Mouse (Mus musculus) heart, embryonic 10.5 days (tissue): ENCODE data around the gene Gm10392. TPM values are rescaled to one million over a fixed set of nuclear protein-coding genes. Genes with fewer than 3 reads are reported as not detected.
"Not testable (repeated sequence)": the region's sequence is repeated elsewhere in the genome, so short reads cannot be mapped to it uniquely, and the experiment has no call there.

Source experiments
- DNase-seq: peaks from one replicate; pipeline ENCODE4 v3.0.0-alpha.2; 2017; ENCODE audit warnings: low spot score
- H3K27ac ChIP-seq: fragments of 300-500 bp; sonication (generic); 2 replicates; pipeline ENCODE4 v1.5.1; 2016; ENCODE audit warnings: mild to moderate bottlenecking
- H3K27me3 ChIP-seq: fragments of 300-500 bp; sonication (generic); 2 replicates; pipeline ENCODE4 v1.6.1; 2016; ENCODE audit warnings: mild to moderate bottlenecking; ENCODE audit not compliant: poor library complexity, insufficient read depth, severe bottlenecking
- H3K36me3 ChIP-seq: fragments of 300-500 bp; sonication (generic); 2 replicates; pipeline ENCODE4 v1.6.1; 2016; ENCODE audit warnings: mild to moderate bottlenecking, moderate library complexity
- H3K4me1 ChIP-seq: fragments of 300-500 bp; sonication (generic); 2 replicates; pipeline ENCODE4 v1.6.1; 2016; ENCODE audit warnings: mild to moderate bottlenecking
- H3K4me3 ChIP-seq: fragments of 300-500 bp; sonication (generic); 2 replicates; pipeline ENCODE4 v1.5.1; 2016; ENCODE audit warnings: mild to moderate bottlenecking, moderate library complexity
- H3K9me3 ChIP-seq: fragments of 300-500 bp; sonication (generic); 2 replicates; pipeline ENCODE4 v1.6.1; 2016; ENCODE audit warnings: mild to moderate bottlenecking, moderate library complexity
- WGBS: fragments of 180-500 bp; shearing (Covaris S2); methylation state at CpG from one replicate; pipeline ENCODE4 v1.1.7; 2016; 5-methylcytosine and 5-hydroxymethylcytosine counted together
- polyA plus RNA-seq: library from polyadenylated mRNA; unstranded; fragments of >200 nt; fragmentation: Nextera tagmentation; extraction: Ambion mirVana; gene quantifications from 2 replicates; pipeline ENCODE4 v1.2.1, GENCODE M21; 2016

Gene Gm10392
- 0.11 TPM in 1 of 2 replicates, not detected in the other for polyA plus RNA-seq

DNA sequence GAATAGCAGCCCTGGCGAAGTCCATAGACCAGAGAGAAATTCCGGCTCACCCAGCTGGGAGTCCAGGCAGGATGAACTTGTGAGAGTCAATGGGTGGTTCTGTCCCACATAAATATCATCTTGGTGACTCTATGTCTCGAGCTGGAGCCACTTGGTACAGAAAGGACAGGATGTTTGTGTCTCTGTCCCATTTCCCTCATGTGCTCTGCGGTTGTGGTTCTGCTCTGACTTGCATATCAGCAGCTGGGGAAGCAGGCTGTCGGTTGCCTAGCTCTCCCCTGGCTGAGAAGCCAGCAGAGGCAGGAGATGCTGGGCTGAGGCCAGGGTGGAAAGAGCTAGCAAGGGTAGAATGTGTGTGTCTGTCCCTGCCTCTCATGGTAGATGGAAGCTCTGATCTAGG lies at the start of gene Gm10392:
Gene Gm10392 (minus strand): TSS at position 156 of the 400 bp plus-strand sequence.
- 46% methylated on average over 5 of the region's 5 CpGs for WGBS
- Histone ChIP-seq H3K27me3 (peaks cover 33% of the 10 kb centered on the region), H3K4me1 (peaks cover 31% of the 10 kb centered on the region), H3K27ac (no peak within 1 kb of the TSS), H3K4me3 (no peak within 1 kb of the TSS), H3K36me3 (no peaks in the 10 kb centered on the region), H3K9me3 (no peaks in the 10 kb centered on the region)
- no peak for DNase-seq

DNA sequence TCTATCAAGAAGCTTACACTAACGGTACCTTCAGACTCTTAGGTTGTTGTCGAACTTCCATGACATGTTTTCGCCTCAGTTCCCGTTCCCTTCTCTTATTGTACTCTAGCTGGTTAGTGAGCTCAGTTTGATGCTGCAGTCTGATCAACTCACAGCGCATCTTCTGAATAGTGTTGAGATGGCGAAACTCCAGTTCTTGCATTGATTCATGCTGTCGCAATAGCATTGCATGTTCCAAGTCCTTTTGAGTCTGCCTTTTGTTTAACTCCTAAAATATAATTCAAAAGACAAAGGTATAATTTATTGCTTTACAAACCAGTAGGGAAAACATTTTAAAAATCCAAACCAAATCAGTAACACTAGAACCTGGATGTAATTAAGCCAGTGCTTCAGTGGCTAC lies 26.3 kb upstream of the Gm10392 start:
- Histone ChIP-seq H3K4me3 (no peak overlapping the region), H3K36me3 (peaks cover 89% of the 10 kb centered on the region), H3K9me3 (no peaks in the 10 kb centered on the region), H3K4me1 (no peaks in the 10 kb centered on the region), H3K27me3 (no peaks in the 10 kb centered on the region), H3K27ac (no peak overlapping the region)
- 97% methylated on average over 7 of the region's 7 CpGs for WGBS
- no peak for DNase-seq

DNA sequence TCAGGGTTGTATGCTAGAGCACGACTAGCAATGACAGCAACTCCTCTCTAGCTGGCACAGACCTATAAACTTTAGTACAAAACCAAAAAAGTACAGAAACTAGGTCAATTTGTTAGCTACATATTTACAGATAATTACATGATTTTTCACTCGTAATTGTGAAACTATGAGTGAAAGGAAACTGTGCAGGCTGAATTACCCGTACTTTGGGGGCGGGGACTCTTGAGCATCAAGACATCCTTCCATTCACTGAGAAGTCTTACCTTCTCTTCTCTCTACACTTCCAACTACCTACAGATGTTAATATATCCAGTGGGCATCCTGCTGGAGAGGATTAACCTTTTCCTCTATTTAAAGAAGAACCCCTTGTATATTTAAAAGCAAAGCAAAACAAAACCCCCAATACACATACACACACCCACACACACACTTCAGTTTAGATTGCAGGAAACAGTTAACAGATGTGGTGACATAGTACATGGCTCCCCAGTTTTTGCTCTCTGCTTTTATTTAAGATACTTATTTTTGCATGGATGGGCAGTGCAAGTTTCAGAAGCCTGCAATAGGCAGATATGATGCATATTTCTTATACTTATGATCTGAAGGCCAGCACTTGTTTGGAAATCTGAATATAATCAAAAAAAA lies 13.3 kb upstream of the Gm10392 start:
- WGBS = 93% methylated on average over 4 of the region's 4 CpGs
- H3K27me3 ChIP-seq = no peaks in the 10 kb centered on the region
- peaks cover 31% of the 10 kb centered on the region for H3K36me3 ChIP-seq
- H3K4me1 ChIP-seq = no peaks in the 10 kb centered on the region
- H3K27ac ChIP-seq = no peak overlapping the region
- no peaks in the 10 kb centered on the region for H3K9me3 ChIP-seq
- H3K4me3 ChIP-seq = no peak overlapping the region
- DNase-seq = no peak

DNA sequence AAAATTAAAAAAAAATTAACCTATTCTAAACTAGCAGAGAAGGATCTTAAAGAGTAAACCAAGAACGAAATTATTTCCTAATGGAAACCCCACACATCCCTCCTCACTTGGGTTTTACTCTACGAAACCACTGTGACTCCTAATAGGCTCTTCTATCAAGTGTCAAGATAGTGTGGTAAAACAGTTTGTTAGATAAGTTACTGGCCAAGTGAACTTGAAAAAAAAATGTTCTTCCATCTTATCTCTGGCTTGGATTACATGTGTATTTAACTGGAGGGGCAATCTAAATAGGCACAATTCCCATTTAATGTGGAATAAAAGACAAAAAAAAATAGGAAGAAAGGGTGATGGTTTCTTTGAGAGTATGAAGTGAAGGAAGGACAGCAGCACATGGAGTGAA lies 11.9 kb upstream of the Gm10392 start:
- H3K9me3 ChIP-seq = no peaks in the 10 kb centered on the region
- no peaks in the 10 kb centered on the region for H3K27me3 ChIP-seq
- no peak overlapping the region for H3K27ac ChIP-seq
- peaks cover 17% of the 10 kb centered on the region; the same call in 1 of the 2 replicates for H3K36me3 ChIP-seq
- H3K4me3 ChIP-seq = no peak overlapping the region
- H3K4me1 ChIP-seq = no peaks in the 10 kb centered on the region
- 70% methylated on average over 2 of the region's 2 CpGs for WGBS
- no peak for DNase-seq

- Histone ChIP-seq H3K36me3 (peaks cover 12% of the 10 kb centered on the region; the same call in 1 of the 2 replicates), H3K4me3 (no peak overlapping the region), H3K27me3 (no peaks in the 10 kb centered on the region), H3K9me3 (no peaks in the 10 kb centered on the region), H3K4me1 (no peaks in the 10 kb centered on the region), H3K27ac (no peak overlapping the region)
- 67% methylated on average over 3 of the region's 3 CpGs for WGBS
- DNase-seq = no peak
Observed at GRCm38 (mm10) chr11:77529644-77530043, 10.6 kb upstream of the Gm10392 start.

- not testable (repeated sequence) for DNase-seq, H3K36me3 ChIP-seq, H3K9me3 ChIP-seq, H3K27me3 ChIP-seq, H3K4me1 ChIP-seq, H3K4me3 ChIP-seq, H3K27ac ChIP-seq
- WGBS = 85% methylated on average over 3 of the region's 3 CpGs
Observed at GRCm38 (mm10) chr11:77528420-77528819, 9.4 kb upstream of the Gm10392 start.

- Histone ChIP-seq H3K4me1 (no peaks in the 10 kb centered on the region), H3K4me3 (no peak overlapping the region), H3K27ac (no peak overlapping the region), H3K27me3 (no peaks in the 10 kb centered on the region), H3K9me3 (no peaks in the 10 kb centered on the region), H3K36me3 (peaks cover 6% of the 10 kb centered on the region; the same call in 1 of the 2 replicates)
- 68% methylated on average over 3 of the region's 3 CpGs for WGBS
- DNase-seq = no peak
Observed at GRCm38 (mm10) chr11:77525804-77526486, 6.9 kb upstream of the Gm10392 start.

- no peak overlapping the region for H3K27ac ChIP-seq
- no peak overlapping the region for H3K4me3 ChIP-seq
- no peaks in the 10 kb centered on the region for H3K36me3 ChIP-seq
- peaks cover 27% of the 10 kb centered on the region for H3K27me3 ChIP-seq
- 53% methylated on average over 5 of the region's 5 CpGs for WGBS
- H3K9me3 ChIP-seq = no peaks in the 10 kb centered on the region
- no peak for DNase-seq
- peaks cover 13% of the 10 kb centered on the region for H3K4me1 ChIP-seq
Observed at GRCm38 (mm10) chr11:77520601-77521529, 1.9 kb upstream of the Gm10392 start.

DNA sequence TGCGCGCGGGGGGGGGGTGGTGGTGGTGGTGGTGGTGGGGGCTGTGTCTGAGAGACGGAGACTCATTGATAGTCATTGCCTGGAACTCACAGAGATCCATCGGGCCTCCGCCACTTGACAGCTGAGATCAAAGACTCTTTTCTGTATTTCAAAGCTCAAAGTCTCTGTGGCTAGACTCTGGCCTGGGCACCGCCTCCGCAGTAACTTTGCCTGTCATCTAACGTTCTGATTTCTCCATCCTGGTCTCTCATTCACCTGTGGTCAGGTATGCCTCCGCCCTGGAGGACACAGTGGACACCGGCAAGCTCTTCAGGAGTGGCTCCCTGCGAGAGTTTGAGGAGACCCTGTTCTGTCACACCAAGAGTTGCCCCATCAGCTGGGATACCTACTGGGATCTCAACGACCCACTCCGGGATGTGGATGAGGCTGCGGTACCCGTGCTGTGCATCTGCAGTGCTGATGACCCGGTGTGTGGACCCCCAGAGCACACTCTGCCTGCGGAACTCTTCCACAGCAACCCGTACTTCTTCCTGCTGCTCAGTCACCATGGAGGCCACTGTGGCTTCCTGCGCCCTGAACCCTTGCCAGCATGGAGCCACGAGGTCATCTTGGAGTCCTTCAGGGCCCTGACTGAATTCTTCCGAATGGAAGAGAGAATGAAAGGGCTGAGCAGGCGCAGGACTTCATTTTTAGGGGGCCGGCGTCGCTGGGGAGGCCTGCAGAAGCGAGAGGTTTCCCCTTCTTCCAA lies 773 bp downstream of the Gm10392 start:
- Histone ChIP-seq H3K4me3 (no peak overlapping the region), H3K27me3 (peaks cover 33% of the 10 kb centered on the region), H3K4me1 (peaks cover 38% of the 10 kb centered on the region), H3K36me3 (no peaks in the 10 kb centered on the region), H3K27ac (no peak overlapping the region), H3K9me3 (no peaks in the 10 kb centered on the region)
- 82% methylated on average over 27 of the region's 27 CpGs for WGBS
- DNase-seq = no peak

DNA sequence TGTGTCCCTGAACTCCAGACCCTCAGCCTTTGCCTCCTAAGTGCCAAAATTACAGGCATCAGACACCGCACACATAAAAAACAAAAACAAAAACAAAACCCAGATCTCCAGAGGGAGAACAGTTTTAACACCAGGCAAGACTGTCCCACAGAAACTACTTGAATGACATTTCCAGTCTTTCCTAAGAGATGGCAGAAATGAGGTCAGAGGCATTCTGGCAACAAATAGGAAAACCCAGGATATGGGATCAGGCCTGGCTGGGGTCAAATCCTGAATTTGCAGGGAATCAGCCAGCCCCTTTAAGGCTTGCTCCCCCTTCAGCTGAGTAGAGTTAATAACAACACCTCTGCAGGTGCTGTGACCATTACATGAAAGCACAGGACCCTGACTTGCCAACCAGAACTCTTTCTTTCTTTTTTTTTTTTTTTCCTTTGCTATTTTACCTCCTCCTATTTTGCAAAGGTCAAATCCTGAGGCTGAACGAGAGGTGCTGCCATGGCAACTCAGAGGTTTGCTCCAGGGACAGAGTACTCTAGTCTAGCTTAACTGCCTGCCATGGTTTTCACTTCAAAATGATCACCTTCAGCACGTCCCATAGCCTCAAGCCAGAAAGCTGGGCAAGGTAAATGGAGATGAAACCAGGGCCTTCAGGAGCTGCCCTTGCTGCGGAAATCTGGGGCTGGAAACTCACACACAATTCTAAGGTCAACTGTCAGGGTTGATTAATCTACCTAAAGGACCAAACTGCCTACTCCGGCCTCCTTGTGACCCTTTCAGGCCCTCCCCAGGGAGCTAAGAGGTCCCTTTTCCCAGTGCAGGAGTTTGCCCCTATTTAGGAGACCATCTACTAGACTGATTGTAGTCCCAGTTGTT lies 2.2 kb downstream of the Gm10392 start:
- H3K9me3 ChIP-seq = no peaks in the 10 kb centered on the region
- no peak overlapping the region for H3K4me3 ChIP-seq
- H3K36me3 ChIP-seq = no peaks in the 10 kb centered on the region
- peaks cover 46% of the 10 kb centered on the region for H3K4me1 ChIP-seq
- H3K27me3 ChIP-seq = peaks cover 33% of the 10 kb centered on the region
- no peak for DNase-seq
- H3K27ac ChIP-seq = no peak overlapping the region
- WGBS = 66% methylated on average over 5 of the region's 5 CpGs

DNA sequence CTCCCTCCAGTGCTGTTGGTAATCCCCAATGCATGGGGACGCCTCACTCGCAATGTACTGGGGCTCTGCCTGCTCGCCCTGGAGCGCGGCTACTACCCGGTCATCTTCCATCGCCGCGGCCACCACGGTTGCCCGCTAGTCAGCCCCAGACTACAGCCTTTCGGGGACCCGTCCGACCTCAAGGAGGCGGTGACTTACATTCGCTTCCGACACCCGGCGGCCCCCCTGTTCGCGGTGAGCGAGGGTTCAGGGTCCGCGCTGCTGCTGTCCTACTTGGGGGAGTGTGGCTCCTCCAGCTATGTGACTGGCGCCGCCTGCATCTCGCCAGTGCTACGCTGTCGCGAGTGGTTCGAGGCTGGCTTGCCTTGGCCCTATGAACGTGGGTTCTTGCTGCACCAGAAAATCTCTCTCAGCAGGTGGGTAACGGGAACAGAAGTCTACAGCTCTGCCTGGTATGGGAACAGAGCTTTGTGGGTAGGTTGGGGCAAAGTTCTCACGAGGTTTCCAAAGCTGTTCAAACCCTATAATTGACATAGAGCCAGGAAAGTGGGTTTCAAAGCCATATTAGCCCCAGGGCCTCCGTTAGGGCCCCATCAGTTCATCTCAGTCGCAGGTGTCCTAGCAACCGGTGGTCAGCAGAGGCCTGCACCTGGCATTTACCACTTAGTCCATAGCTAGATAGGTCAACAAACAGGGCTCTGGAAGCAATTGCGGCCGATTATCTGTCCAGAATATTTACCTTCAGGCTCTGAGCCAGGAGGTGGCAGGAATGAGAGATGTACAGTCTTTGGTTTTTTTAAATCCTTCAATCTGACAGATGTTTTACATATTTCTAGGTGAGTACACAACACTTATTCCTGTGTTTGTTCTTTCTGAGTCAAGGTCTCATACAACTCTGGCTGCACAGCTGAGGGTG lies 3.1 kb downstream of the Gm10392 start, which contains the start of gene Trp53i13:
Gene Trp53i13 (minus strand): TSS at position 344 of the 916 bp plus-strand sequence.
- Histone ChIP-seq H3K4me1 (peaks cover 46% of the 10 kb centered on the region), H3K27ac (peak within 1 kb of the TSS; percentile 74), H3K36me3 (no peaks in the 10 kb centered on the region), H3K9me3 (no peaks in the 10 kb centered on the region), H3K27me3 (peaks cover 33% of the 10 kb centered on the region), H3K4me3 (peak within 1 kb of the TSS; percentile 78)
- no peak for DNase-seq
- 9% methylated on average over 39 of the region's 39 CpGs for WGBS
